Mouse (Mus musculus) gastrocnemius, postnatal 10 days (tissue): ENCODE measurements around the gene Morf4l2. TPM values are rescaled to one million over a fixed set of nuclear protein-coding genes. Genes with fewer than 3 reads are reported as not detected.
"Not testable (repeated sequence)": the region's sequence is repeated elsewhere in the genome, so short reads cannot be mapped to it uniquely, and the experiment has no call there.

Experiments
- DNase-seq: peaks from one replicate; pipeline ENCODE4 v3.0.0; 2021; ENCODE audit warnings: mixed read lengths
- total RNA-seq, 2 experiments: library from RNA; stranded (reverse); gene quantifications; 2 replicates each; pipeline ENCODE4 v1.2.3; 2021

Morf4l2 gene
- total RNA-seq, 2 experiments from 2014 or later: 188 to 232 TPM

- DNase-seq: peak; percentile 65
Observed at GRCm38 (mm10) chrX:136707446-136708167, 35.9 kb downstream of the Morf4l2 start, which contains the start of gene Tceal1. Tceal1 (plus strand) TSS chrX:136707982.

- no peak for DNase-seq
Observed at GRCm38 (mm10) chrX:136693196-136693595, 50.3 kb downstream of the Morf4l2 start.

- DNase-seq: no peak
Observed at GRCm38 (mm10) chrX:136692294-136692675, 51.2 kb downstream of the Morf4l2 start.

- DNase-seq: not testable (repeated sequence)
Observed at GRCm38 (mm10) chrX:136691606-136692293, 51.7 kb downstream of the Morf4l2 start.

Other genes with a start within 250 kb of the Morf4l2 start
- not detected for gene Kir3dl1, start 225.7 kb downstream of the Morf4l2 start, total RNA-seq
- gene Kir3dl2, start 199.6 kb downstream of the Morf4l2 start, total RNA-seq: not detected
- 1 to 10 TPM; 4.5 to 4.8 TPM for gene Tceal3, start 152.8 kb downstream of the Morf4l2 start, total RNA-seq
- 1 to 10 TPM; 5.1 to 5.2 TPM for gene Tceal1, start 35.7 kb downstream of the Morf4l2 start, total RNA-seq
- gene Glra4, start 36.5 kb upstream of the Morf4l2 start, total RNA-seq: not detected
- gene Plp1, start 79.0 kb upstream of the Morf4l2 start, total RNA-seq: 10 to 100 TPM; 15.0 to 17.0 TPM
- under 1 TPM; 0.25 to 0.42 TPM for gene Rab9b, start 125.1 kb upstream of the Morf4l2 start, total RNA-seq
- gene H2bfm, start 183.6 kb upstream of the Morf4l2 start, total RNA-seq: not detected
- gene Tmsb15b2, start 231.8 kb upstream of the Morf4l2 start, total RNA-seq: 10 to 100 TPM in 1 of 2 experiments, 1 to 10 TPM in 1; 6.0 to 11.6 TPM
- gene Tmsb15l, start 233.2 kb upstream of the Morf4l2 start, total RNA-seq: not detected
- gene Tmsb15b1, start 233.2 kb upstream of the Morf4l2 start, total RNA-seq: 1 to 10 TPM; 3.2 to 5.9 TPM
- under 1 TPM; 0.49 to 0.68 TPM for gene Zcchc18, start 249.5 kb upstream of the Morf4l2 start, total RNA-seq